Mouse (Mus musculus) neural tube, embryonic 15.5 days (tissue): ENCODE results near the gene Smc1a. TPM values are rescaled to one million over a fixed set of nuclear protein-coding genes. Genes with fewer than 3 reads are reported as not detected.

Experiments used
- ATAC-seq: fragments of 200-750 bp; cut with Nextera tagmentation; 2 replicates; pipeline ENCODE4 v1.8.0; 2017; ENCODE audit warnings: mild to moderate bottlenecking, moderate TSS enrichment, moderate library complexity; ENCODE audit not compliant: low FRiP score
- H3K27ac ChIP-seq: fragments of 300-500 bp; sonication (generic); replicated peaks from 2 replicates; pipeline ENCODE4 v1.5.1; 2015; ENCODE audit warnings: mild to moderate bottlenecking, inconsistent platforms
- H3K27me3 ChIP-seq: fragments of 300-500 bp; sonication (generic); replicated peaks from 2 replicates; pipeline ENCODE4 v1.6.1; 2015; ENCODE audit warnings: inconsistent platforms
- H3K36me3 ChIP-seq: fragments of 300-500 bp; sonication (generic); 2 replicates; pipeline ENCODE4 v1.6.1; 2015; ENCODE audit warnings: inconsistent platforms
- H3K4me1 ChIP-seq: fragments of 300-500 bp; sonication (generic); 2 replicates; pipeline ENCODE4 v1.6.1; 2015; ENCODE audit warnings: inconsistent platforms
- H3K4me2 ChIP-seq: fragments of 300-500 bp; sonication (generic); 2 replicates; pipeline ENCODE4 v1.6.1; 2015; ENCODE audit warnings: inconsistent platforms, mild to moderate bottlenecking, moderate library complexity
- H3K4me3 ChIP-seq: fragments of 300-500 bp; sonication (generic); replicated peaks from 2 replicates; pipeline ENCODE4 v1.5.1; 2015; ENCODE audit warnings: mild to moderate bottlenecking, inconsistent platforms
- H3K9ac ChIP-seq: fragments of 300-500 bp; sonication (generic); replicated peaks from 2 replicates; pipeline ENCODE4 v1.6.1; 2015; ENCODE audit warnings: mild to moderate bottlenecking, inconsistent platforms
- H3K9me3 ChIP-seq: fragments of 300-500 bp; sonication (generic); replicated peaks from 2 replicates; pipeline ENCODE4 v1.6.1; 2016; ENCODE audit warnings: inconsistent platforms
- WGBS: fragments of 180-500 bp; shearing (Covaris S2); methylation state at CpG from one replicate; pipeline ENCODE4 v1.1.7; 2015; ENCODE audit warnings: mixed read lengths; 5-methylcytosine and 5-hydroxymethylcytosine counted together
- polyA plus RNA-seq: library from polyadenylated mRNA; unstranded; fragments of >200 nt; fragmentation: Nextera tagmentation; extraction: Ambion mirVana; gene quantifications from 2 replicates; pipeline ENCODE4 v1.2.1, GENCODE M21; 2015

Gene Smc1a
- 69.5 and 81.5 TPM in 2 replicates for polyA plus RNA-seq

DNA sequence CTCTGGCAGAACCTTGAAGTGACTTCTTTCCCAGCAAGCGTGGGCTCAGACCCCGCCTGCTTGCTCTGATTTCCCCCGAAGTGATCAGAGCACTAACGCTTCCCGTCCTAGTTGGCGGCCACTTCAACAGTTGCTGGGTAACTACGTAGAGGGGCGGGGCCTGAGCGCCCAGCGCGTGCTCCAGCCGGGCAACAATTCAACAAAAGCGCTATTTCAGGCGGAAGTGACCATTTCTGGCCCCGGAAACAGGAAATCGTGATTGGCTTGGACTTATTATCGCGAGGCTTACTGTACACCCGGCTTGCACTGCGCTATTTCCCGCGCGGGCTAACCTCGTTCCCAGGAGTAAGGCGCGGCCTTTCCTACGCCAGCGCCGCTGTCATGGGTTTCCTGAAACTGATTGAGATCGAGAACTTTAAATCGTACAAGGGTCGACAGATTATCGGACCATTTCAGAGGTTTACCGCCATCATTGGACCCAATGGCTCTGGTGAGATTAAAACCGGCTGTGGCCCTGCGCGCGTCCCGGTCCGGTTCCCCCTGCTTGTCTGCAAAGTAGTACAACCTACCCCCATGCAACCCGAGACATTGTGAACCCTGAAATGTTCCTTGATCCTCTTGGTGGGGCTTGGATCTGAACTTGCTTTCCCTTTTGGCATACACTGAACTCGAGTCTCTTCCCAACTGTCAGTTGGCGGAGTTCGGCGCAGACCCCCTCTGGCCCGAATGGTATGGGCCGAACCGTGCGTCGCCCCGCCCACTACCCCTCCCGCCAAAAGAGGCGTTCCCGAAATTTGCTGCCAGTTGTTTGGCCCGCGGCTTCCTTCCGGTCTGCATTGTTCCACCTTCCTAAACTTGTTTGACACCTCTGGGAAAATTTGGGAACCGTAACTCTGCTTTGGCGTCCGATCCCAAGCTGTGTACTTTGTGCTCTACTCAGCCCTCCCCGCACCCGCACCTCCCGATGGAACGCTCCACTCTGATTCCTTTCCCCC, at the start of gene Smc1a, which contains the start of gene Ribc1:
TSS of gene Smc1a (plus strand) at position 278 of the 995 bp plus-strand sequence.
TSS of gene Ribc1 (minus strand) at position 145 of the 995 bp plus-strand sequence.
- Histone ChIP-seq H3K27me3 (peaks cover 25% of the 10 kb centered on the region), H3K36me3 (no peaks in the 10 kb centered on the region), H3K4me3 (peak within 1 kb of the TSS; percentile 53), H3K4me2 (peak within 1 kb of the TSS; percentile 61), H3K9me3 (no peaks in the 10 kb centered on the region), H3K27ac (peak within 1 kb of the TSS; percentile 91), H3K9ac (peak within 1 kb of the TSS; percentile 55), H3K4me1 (peaks cover 5% of the 10 kb centered on the region)
- 22% methylated on average over 64 of the region's 64 CpGs for WGBS
- ATAC-seq: peak; percentile 99

GRCm38 (mm10) chrX:151999006-151999710, 17.1 kb upstream of the Smc1a start:
- H3K9ac ChIP-seq: no peak overlapping the region
- no peak overlapping the region for H3K4me3 ChIP-seq
- no peak overlapping the region for H3K4me2 ChIP-seq
- WGBS: 49% methylated on average over 4 of the region's 4 CpGs
- H3K27ac ChIP-seq: no peak overlapping the region
- ATAC-seq: no peak
- H3K27me3 ChIP-seq: peaks cover 49% of the 10 kb centered on the region
- H3K36me3 ChIP-seq: no peaks in the 10 kb centered on the region
- 0 out of 2 replicates have a peak, but pooled peaks cover 3% of the 10 kb centered on the region for H3K4me1 ChIP-seq
- H3K9me3 ChIP-seq: no peaks in the 10 kb centered on the region

DNA sequence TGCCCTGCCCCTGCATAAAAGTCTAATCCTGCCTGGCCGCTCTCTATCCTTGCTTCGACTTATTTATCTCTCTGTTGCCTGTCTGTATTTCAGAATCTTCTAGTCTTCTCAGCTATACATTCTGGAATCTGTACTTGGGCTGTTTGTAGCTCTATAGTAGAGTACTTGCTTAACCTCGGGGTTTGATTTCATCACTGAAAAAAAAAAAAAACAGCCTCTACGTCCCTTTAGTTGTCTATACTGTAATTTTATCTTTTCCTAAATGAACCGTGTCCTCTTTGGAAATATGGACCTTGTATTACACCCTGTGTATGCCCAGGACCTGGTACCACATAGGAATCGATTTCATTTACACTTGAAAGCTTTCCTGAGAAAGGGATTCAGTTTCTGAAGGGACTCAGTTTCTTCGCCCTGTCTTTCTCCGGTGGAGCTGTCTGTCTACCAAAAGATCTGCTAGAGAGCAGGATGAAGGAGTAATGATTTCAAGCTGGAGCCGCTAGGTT, 15.0 kb upstream of the Smc1a start:
- 46% methylated on average over 9 of the region's 9 CpGs for WGBS
- ATAC-seq: no peak
- H3K9ac ChIP-seq: no peak overlapping the region

GRCm38 (mm10) chrX:152001737-152002710, 14.2 kb upstream of the Smc1a start, which contains the start of gene Hsd17b10:
Gene Hsd17b10, plus strand, starts transcription at chrX:152001845.
- ATAC-seq: peak; percentile 96
- H3K9me3 ChIP-seq: no peaks in the 10 kb centered on the region
- H3K36me3 ChIP-seq: no peaks in the 10 kb centered on the region
- H3K4me3 ChIP-seq: peak within 1 kb of the TSS; percentile 49
- 15% methylated on average over 39 of the region's 41 CpGs for WGBS
- H3K4me2 ChIP-seq: peak within 1 kb of the TSS; percentile 62
- peaks cover 46% of the 10 kb centered on the region for H3K27me3 ChIP-seq
- 0 out of 2 replicates have a peak, but pooled peaks cover 3% of the 10 kb centered on the region for H3K4me1 ChIP-seq
- H3K9ac ChIP-seq: peak within 1 kb of the TSS; percentile 42
- peak within 1 kb of the TSS; percentile 51 for H3K27ac ChIP-seq

More for the DNA sequence above, 15.0 kb upstream of the Smc1a start:
- peak overlapping the region; percentile 49 for H3K4me3 ChIP-seq
- H3K27me3 ChIP-seq: peaks cover 44% of the 10 kb centered on the region
- H3K36me3 ChIP-seq: no peaks in the 10 kb centered on the region
- no peaks in the 10 kb centered on the region for H3K9me3 ChIP-seq
- H3K4me1 ChIP-seq: 0 out of 2 replicates have a peak, but pooled peaks cover 3% of the 10 kb centered on the region
- H3K4me2 ChIP-seq: peak overlapping the region; percentile 62
- H3K27ac ChIP-seq: peak overlapping the region; percentile 51; the same call in 1 of the 2 replicates

GRCm38 (mm10) chrX:152002865-152003264, 13.4 kb upstream of the Smc1a start:
- no peak overlapping the region for H3K27ac ChIP-seq
- ATAC-seq: no peak
- peaks cover 43% of the 10 kb centered on the region for H3K27me3 ChIP-seq
- H3K36me3 ChIP-seq: no peaks in the 10 kb centered on the region
- no peak overlapping the region for H3K4me3 ChIP-seq
- H3K9ac ChIP-seq: no peak overlapping the region
- H3K4me2 ChIP-seq: peak overlapping the region; percentile 62
- H3K9me3 ChIP-seq: no peaks in the 10 kb centered on the region
- 0 out of 2 replicates have a peak, but pooled peaks cover 3% of the 10 kb centered on the region for H3K4me1 ChIP-seq
- WGBS: 82% methylated on average over 2 of the region's 2 CpGs

GRCm38 (mm10) chrX:152007863-152008262, 8.4 kb upstream of the Smc1a start:
- Histone ChIP-seq H3K4me2 (no peak overlapping the region), H3K9me3 (no peaks in the 10 kb centered on the region), H3K36me3 (no peaks in the 10 kb centered on the region), H3K4me3 (no peak overlapping the region), H3K27ac (no peak overlapping the region), H3K4me1 (no peaks in the 10 kb centered on the region), H3K27me3 (peaks cover 47% of the 10 kb centered on the region), H3K9ac (no peak overlapping the region)
- no peak for ATAC-seq
- 86% methylated on average over 1 of the region's 1 CpGs for WGBS

- peak overlapping the region; percentile 84 for H3K27ac ChIP-seq
- peak overlapping the region; percentile 61 for H3K4me2 ChIP-seq
- H3K27me3 ChIP-seq: peaks cover 26% of the 10 kb centered on the region
- peak overlapping the region; percentile 43 for H3K9ac ChIP-seq
- peaks cover 5% of the 10 kb centered on the region for H3K4me1 ChIP-seq
- H3K36me3 ChIP-seq: no peaks in the 10 kb centered on the region
- no peaks in the 10 kb centered on the region for H3K9me3 ChIP-seq
- ATAC-seq: peak; percentile 53
- peak overlapping the region; percentile 53 for H3K4me3 ChIP-seq
- 22% methylated on average over 11 of the region's 11 CpGs for WGBS
Measured at GRCm38 (mm10) chrX:152015752-152016150, 477 bp upstream of the Smc1a start.

GRCm38 (mm10) chrX:152017186-152017585, 958 bp downstream of the Smc1a start:
- no peaks in the 10 kb centered on the region for H3K36me3 ChIP-seq
- peak overlapping the region; percentile 53 for H3K4me3 ChIP-seq
- no peaks in the 10 kb centered on the region for H3K9me3 ChIP-seq
- H3K9ac ChIP-seq: peak overlapping the region; percentile 55
- H3K4me2 ChIP-seq: peak overlapping the region; percentile 57
- peaks cover 22% of the 10 kb centered on the region for H3K27me3 ChIP-seq
- 25% methylated on average over 14 of the region's 14 CpGs for WGBS
- no peak for ATAC-seq
- H3K27ac ChIP-seq: peak overlapping the region; percentile 91
- peaks cover 5% of the 10 kb centered on the region for H3K4me1 ChIP-seq

GRCm38 (mm10) chrX:152019294-152019693, 3.1 kb downstream of the Smc1a start:
- Histone ChIP-seq H3K36me3 (0 out of 2 replicates have a peak, but pooled peaks cover 5% of the 10 kb centered on the region), H3K27ac (no peak overlapping the region), H3K4me1 (peaks cover 5% of the 10 kb centered on the region), H3K9me3 (no peaks in the 10 kb centered on the region), H3K4me2 (no peak overlapping the region), H3K27me3 (peaks cover 24% of the 10 kb centered on the region), H3K4me3 (no peak overlapping the region), H3K9ac (no peak overlapping the region)
- no peak for ATAC-seq
- WGBS: 92% methylated on average over 2 of the region's 2 CpGs

DNA sequence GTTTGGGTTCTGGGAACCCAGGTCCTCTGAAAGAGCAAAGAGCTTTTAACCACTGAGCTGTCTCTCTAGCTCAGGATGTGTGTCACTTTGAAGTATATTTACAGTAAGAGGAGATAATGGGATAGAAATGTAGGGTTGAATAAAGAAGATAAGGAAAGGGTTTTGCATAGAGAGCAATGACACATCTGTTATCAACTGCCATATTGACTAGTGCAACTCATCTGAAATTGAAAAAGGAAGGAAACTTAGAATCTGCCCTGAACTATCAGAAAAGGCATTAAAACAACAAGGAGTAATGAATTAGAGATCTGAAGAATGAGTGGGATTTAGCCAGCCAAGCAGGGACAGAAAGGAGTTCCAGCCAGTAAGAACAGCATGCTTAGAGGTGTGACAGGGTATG, 23.6 kb downstream of the Smc1a start:
- H3K36me3 ChIP-seq: 0 out of 2 replicates have a peak, but pooled peaks cover 6% of the 10 kb centered on the region
- H3K4me2 ChIP-seq: no peak overlapping the region
- H3K9me3 ChIP-seq: no peaks in the 10 kb centered on the region
- H3K9ac ChIP-seq: no peak overlapping the region
- no peaks in the 10 kb centered on the region for H3K4me1 ChIP-seq
- H3K27me3 ChIP-seq: peaks cover 31% of the 10 kb centered on the region
- no peak overlapping the region for H3K4me3 ChIP-seq
- H3K27ac ChIP-seq: no peak overlapping the region
- ATAC-seq: no peak
